Mouse (Mus musculus) myocyte (in vitro differentiated cells): Measurements from ENCODE around the gene Arnt2.

Experiments
- MAX ChIP-seq: IDR thresholded peaks from one replicate; pipeline ENCODE4 v1.6.1; 2011; ENCODE audit warnings: low read depth, mild to moderate bottlenecking, control low read depth
- MYOG ChIP-seq, 3 experiments: IDR thresholded peaks; one replicate each; pipeline ENCODE4 v1.6.1; 2011; ENCODE audit warnings: control low read depth in 2 of 3, low read depth in 2 of 3, mild to moderate bottlenecking in 2 of 3; ENCODE audit not compliant: insufficient read length in 2 of 3, control insufficient read depth in 1 of 3, insufficient read depth in 1 of 3
- POLR2A ChIP-seq: IDR thresholded peaks from one replicate; pipeline ENCODE4 v1.6.1; 2011; ENCODE audit warnings: low read depth, mild to moderate bottlenecking, control low read depth, moderate library complexity; ENCODE audit not compliant: insufficient read length
- USF1 ChIP-seq: IDR thresholded peaks from one replicate; pipeline ENCODE4 v1.6.1; 2011; ENCODE audit warnings: low read depth, mild to moderate bottlenecking, control low read depth, moderate library complexity

GRCm38 (mm10) chr7:84226909-84227308, 183.1 kb downstream of the Arnt2 start:
- TF ChIP-seq MAX = no peak
- TF ChIP-seq POLR2A = no peak
- no peak for TF ChIP-seq USF1
- no peak for TF ChIP-seq MYOG (IDR thresholded peaks at IDR 0.05; ENCODE audit: control insufficient read depth in 1 of 3, insufficient read depth in 1 of 3, insufficient read length in 2 of 3, low read depth in 2 of 3)
